Mouse (Mus musculus) thymus, postnatal 25 days (tissue): ENCODE measurements around the gene Tars.

Source experiments
- DNase-seq: peaks from one replicate; pipeline ENCODE4 v3.0.0; 2022

The Tars gene

DNA sequence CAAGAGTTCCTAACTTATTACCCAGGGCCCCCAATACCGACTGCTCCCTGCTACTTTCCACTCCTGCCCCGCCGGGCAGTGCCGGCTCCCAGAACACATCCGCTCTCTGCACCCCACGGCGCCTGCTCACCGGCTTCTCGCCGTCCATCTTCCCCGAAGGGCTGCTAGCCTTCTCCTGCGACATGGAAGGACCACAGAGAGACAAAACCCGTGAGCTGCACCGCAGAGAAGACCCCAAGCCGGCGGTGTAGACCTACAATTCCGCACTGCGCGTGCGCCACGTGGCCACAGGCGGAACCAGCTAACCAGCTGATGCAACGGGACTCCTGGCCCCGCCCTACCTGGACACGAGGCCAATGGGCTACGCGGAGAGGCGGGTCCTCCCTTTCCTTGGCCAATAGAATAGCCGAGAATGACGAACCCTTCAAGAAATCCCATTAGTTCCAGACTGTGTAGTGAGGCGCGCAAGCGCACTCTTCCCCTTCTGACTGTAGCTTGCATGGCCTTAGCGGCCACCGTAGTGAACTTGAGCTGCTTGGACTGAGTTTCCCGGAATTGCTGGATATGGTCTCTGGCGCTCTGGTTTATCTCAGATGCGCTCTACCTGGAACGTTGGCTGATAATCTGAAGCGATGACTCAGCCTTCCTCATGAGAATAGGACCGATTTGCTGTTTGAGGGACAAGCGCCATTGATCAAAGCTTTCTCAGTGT is at the start of gene Tars:
Gene Tars (minus strand): TSS at position 310 of the 712 bp plus-strand sequence.
- peak; percentile 96 for DNase-seq

DNA sequence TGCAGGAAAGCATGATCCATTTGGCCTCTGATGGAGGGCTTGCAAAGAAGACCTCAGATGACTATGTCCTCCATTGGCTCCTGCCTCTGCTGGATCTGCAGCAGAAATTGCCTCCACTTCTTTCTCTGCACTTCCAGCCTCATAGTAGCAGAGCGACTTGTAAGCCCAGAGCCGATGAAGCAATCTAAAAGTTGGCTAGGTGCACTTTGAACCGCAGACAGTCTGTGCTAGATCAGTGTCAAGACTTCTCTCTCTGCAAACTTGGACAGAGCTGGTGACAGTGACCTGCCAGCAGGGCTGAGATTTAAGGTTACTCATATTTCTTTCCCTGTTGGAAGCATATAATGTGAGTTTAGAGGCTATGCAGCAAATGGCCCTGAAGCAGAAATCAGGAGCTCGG is 37.9 kb upstream of the Tars start:
- DNase-seq = no peak

DNA sequence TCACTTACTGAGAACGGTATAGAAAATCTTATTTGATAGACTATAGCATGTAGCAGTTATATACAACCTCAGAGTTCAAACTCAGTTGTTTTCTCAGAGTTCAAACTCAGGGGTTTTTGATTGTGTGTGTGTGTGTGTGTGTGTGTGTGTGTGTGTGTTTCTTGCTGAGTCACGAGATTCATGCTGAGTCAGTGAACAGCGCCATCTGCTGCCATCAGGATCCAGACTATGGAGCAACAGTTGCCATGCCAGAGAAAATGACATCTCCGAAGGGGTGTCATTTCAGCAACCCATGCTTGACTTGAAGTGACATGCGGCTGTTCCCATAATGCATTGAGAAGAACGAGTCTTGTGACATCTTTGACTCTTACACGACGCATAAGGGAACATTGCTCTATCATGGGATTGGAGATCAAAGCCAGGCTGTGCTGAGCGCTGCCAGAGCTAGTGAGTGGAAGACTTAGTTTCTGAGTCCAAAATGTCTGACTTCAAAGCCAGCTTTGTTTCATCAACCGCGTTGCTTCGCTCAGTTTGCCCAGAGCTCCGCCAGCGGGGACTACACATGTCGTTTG is 37.3 kb upstream of the Tars start:
- no peak for DNase-seq

DNA sequence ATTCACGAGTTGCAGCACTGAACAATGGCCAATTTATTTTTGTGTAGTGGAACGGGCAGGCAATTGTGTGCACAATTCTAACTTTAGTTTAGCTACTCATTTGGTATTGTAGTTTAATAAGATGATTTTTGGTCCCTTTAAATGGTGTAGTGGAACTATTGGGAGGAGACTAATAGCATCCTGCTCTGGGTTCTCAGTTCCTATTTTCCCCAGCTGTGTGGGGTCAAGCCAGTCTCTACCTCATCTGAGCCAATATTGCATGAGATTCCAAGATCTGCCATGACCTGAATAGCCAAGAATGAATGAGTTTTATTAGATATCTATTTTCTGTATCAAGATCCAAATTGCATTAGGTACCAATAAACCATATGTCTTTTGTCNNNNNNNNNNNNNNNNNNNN is 27.4 kb upstream of the Tars start:
- DNase-seq = no peak

DNA sequence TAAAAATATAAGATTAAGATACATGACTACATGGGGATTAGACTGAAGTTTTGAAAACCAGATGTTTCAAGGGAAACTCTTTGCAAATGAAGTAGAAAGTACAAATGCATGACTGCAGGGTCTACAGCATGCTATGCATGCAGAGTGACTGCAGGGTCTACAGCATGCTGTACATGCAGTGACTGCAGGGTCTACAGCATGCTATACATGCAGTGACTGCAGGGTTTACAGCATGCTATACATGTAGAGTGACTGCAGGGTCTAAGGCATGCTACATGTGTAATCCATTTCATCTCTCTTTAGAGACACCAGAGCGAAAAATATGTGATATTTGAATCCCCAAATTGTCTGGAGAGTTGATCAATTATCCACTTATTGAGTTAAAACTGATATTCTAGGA is 14.0 kb upstream of the Tars start:
- DNase-seq = no peak

DNA sequence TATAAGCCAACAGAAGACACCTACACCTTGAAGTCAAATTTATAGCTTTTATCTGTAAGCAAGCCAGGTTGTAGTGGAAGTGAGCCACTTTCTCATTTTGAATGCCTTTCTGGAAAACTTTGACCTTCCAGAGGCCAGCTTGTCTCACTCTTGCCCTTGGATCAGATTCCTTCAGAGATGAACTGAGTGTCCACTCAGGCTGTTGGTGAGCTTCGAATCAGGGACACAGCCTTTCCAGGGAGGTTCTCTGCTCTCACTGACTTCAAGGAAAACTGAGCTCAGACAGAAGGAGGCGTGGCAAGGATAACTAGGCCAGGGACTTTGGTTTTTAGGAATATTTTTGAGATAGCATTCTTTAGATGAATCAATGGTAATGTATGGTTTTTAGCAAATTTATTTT is 13.1 kb upstream of the Tars start:
- no peak for DNase-seq

DNA sequence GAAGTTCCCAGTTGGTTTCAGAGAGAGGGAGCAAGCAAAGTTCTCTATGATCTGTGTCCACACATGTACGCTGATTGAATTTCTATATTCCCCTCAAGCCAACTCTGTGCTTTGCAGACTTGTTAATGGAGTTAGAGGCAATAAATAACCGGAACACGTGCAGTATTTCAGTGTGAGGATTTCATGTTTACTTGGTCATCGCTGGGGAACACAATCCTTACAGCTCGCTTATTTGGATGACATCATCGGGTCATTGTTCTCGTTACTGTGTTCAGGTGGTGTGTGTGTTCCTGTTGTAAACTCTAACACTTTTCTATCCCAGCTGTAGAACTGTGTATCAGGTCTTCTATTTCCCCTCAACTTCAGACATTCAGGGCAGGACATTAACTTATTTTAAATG is 12.4 kb upstream of the Tars start:
- DNase-seq = no peak

DNA sequence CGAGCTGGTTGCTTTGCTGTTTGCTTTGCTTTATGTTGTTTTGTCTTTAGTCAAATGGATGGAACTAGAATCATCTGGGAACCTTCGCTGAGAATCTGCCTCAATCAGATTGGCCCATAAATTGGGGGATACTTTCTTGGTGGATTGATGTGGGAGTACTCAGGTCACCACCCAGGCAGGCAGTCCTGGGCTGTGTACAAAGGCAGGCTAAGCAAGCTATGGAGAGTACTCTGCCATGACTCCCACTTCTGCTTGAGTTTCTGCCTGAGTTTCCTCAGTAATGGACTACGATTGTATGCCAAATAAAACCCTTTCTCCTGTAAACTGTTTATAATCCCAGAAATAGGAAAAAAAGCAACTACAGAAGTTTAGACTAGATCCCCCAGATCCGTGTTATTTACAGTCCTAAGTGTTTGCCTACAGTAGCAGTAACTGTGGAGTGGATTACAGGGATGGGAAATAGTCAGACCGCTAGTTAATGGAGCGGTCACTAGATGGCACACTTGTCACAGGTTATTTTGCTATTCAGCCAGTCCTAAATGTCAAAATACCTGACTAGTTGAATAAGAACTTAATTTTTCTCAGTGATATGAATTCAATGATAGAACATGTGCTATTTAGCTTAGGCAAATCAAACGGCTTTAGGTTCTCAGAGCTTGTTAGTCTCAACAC is 8.8 kb upstream of the Tars start:
- DNase-seq = peak; percentile 9

DNA sequence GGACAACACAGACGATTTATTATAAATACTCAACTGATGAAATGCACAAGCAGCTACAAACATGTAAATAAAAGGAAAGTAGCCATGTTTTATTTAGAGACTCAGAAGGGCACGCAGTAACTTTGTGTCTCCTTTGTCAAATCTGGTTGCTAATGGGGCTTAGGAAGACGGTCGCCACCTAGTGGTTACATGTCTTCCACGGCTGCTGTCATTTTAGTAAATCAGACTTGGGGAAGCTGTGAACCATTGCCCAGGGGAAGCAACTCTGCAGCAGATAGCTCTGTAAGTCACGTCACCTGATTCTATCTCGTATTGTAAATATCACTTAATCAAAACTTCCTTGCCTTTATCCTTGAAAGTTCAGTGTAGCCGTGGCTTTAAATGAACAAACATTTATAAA is 7.9 kb upstream of the Tars start:
- peak; percentile 55 for DNase-seq

DNA sequence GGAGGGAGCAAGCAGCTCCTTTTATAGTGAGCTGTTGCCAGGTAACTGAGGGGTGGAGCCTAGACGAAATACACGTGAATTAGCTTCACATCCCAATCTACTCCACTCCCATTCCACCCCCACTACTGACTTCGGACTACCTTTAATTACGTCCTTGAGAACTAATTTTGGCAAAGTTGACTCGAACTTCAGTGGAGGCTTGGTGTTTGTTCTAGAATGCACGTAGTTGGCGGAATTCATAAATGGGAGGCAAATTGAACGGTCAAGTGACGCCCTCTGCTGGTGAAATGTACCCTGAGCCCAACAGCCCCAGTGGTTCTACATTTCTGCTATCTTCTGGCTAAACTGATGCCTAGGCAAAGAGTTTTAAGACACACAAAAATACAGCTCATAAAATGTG is 7.3 kb upstream of the Tars start:
- peak; percentile 12 for DNase-seq

DNA sequence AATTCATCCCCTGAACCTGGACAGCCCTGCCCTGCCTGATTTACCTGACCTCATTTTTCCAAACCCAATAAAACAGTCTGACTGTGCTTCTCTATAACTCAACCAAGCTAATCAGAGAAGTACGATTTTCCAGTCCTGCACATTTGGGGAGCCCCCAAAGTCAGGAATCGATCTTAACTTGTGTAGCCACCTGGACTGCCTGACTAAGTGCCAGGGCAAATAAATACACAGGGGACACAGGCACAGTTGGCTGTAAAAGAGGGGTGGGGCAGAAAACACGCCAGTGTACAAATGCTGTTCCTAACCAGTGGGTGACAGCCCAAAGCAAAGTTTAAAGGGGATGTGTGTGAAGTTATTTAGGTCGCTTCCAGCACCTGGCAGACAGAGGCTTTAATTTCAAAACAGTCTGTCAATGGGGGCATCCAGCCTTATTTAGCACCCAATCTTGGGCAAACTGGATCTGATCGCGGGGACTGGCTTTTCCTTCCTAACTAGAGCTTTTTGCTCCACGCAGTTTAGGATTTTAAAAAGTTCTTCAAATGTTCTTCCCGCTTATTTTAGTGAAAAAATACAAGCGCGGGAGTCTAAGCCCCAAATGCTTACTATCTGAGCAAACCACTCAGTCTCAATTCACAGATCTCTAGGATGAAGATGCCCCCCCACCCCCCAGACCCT is 652 bp downstream of the Tars start:
- DNase-seq = peak; percentile 5

DNA sequence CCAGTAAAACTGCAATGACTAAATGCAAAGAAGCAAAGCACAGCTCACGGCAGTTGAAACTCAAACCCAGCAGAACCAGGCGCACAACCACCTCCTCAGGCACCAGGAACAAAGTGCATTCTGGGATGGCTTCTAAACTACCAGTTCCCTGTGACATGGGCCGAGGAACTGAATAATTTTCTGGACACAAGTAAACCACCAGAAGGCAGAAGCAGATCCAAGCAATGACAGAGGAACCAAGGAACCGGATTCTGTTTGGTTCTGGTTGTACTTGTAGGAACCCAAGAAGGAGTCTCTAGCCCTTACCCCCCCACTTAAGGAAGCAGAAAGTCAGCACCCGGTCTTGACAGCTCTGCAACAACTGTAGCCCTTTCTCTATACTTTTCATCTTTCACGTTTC is 3.0 kb downstream of the Tars start:
- DNase-seq = no peak

DNA sequence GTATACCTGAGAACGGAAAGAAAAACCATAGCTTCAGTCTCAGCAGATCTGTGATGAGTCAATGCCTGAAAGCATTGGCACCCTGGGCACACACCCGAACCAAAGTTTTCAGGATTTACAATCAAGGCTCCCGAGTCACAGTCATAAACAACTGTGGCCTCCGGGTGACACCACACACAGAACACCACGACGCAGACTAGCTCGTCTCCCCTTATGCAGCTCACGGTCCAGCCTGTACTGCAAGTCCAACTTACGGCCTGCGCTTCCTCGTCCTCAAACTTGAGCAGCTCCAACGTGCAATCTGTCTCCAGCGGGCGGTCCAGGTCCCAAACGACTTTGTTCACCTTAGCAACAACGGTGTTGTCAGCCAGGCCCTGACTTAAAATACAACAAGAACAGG is 6.6 kb downstream of the Tars start:
- no peak for DNase-seq

DNA sequence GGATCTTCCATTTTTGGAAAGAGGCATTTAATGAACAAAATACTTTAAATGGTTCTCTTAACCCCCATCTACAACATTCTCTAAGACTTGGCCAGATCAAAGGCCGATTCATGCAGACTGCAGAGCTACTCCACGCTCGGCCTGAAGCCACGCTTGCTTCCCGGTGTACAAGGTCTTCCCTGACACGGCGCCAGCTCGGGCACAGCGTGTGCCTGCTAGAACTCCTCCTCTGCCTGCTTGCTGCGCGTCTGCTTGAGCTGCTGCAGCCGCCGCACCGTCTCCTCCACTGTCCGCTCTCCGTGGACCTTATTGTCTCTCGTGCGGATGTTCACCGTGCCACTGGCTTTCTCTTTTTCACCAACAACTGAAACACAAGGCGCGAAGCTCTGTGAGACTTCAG is 15.7 kb downstream of the Tars start:
- DNase-seq = no peak

DNA sequence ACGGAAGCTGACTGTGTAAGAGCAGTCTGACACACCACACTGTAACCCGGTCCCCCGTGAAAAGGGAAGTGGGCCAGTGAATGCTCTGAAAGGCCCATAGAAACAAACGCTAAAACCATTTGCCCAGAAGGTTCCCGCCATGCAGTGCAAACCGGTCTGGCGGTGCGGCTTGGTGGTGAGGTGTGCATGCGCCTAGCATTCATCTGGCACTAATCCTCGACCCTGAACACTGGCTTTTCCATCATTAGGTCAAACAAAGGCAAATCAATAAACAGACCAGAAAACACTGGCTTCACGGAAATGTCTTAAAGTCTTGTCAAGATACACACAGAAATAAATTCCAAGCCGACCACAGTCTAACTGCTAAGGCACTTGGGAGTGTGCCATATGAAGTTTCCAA is 16.9 kb downstream of the Tars start:
- DNase-seq = no peak

DNA sequence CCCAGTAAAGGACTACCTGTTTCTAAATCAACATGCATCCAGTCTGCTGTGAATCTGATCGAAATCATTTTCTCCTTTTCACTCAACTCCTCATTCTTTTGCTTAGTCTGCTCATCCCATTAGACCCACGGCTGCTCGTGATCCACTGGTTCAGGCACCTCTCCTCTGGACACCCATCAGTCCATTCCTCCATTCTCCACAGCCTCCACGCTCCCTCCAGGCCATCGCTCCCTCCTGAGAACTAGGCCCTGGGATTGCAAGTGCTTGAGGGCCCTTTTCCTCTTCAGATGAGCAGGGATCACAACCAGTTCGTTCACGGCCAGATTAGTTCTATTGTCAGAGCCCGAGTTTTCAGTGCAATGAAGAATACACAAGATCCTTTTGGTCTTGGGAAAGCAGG is 18.8 kb downstream of the Tars start:
- no peak for DNase-seq

DNA sequence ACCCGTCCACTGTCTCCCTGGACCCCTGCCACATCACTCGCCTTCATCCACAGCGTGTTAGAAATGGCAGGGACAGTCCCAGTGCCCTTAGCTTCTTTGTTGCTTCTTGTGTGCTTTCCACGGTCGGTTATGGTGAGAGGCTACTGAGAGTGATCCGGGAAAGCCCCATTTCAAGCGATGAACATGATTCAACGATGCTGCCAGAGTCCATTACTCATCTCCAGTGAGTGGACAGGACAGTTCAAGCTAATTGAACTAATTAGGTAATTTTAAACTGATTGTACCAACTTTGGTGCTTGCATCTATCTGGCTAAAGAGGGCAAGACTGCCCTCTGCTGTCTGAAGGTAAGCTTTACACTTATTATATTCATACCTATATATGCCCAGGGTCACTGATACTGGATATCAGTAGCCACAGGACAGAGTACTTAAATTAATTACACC is 19.4 kb downstream of the Tars start:
- DNase-seq = peak; percentile 3

DNA sequence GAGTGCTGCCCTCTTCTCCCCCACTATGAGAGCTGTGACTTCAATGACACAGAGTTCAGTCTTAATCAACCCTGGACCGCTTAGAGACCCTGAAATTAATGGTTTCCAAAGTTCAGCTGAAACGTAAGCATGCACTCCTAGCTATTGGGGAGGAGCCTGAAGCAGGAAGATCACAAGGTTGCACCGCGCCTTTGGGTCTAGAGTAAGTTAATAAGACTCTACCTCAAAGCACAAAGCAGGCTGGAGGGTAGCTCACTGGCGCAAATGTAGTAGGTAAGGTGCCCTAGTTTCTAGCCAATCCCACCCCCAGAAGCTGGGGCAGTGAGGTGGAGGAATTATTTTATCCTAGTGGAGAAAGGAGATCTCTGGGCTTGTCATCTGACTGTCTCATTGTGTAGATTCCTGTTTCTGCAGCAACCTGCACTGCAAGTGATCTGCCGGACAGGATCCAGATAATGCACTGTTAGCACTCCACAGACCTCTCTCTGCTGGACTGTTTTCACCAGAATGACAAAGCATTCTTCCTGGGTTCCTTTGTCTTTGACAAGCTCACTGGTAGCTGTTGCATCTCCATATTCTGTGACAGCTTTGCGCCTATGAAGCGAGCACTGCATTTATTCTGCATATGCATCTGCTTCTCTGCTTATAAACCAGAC is 19.9 kb downstream of the Tars start:
- no peak for DNase-seq

DNA sequence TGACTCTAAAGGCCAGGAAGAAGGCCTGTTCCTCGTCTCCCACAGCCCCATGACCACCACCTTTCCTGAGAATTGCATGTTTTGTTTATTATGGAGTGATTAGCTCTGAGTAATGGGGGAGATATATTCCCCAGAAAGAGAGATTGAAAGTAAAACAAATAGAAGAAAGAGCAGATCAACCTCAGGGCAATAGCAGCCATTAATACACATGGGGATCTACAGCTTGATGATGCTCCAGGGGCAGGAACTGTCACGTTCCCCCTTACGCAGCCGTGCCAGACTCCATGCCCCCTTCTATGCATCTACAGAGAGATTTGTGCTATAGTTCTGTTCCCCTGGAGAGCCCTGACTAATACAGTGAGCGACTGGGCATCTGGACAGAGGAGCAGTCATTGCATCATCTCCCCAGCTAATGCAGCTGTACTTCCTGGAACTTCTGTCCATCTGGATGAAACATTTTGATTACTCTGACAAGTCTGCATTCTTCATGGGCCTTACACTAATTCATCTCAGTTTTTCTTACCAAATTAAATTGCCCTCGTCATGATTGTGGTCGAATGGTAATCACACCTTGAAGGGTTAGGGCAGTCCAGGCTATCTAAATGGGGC is 28.9 kb downstream of the Tars start:
- no peak for DNase-seq

DNA sequence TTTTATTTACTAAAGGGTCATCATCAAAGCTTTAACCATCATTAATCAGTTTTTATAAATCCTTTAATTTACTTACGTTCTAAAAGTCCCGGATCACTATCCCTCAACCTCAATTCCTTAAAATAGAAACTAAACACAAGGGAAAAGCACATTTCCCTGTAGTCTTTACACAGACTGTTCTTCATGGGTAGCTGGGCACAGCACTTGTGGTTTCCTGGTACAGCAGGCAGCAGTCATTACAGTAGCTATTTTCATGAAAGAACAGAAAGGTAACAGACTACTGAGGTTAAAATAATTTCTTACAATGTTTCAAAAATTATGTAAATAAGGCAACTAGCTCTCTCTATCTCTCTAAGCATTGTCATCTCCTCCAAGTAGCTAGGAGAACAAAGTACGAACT is 29.9 kb downstream of the Tars start:
- no peak for DNase-seq

DNA sequence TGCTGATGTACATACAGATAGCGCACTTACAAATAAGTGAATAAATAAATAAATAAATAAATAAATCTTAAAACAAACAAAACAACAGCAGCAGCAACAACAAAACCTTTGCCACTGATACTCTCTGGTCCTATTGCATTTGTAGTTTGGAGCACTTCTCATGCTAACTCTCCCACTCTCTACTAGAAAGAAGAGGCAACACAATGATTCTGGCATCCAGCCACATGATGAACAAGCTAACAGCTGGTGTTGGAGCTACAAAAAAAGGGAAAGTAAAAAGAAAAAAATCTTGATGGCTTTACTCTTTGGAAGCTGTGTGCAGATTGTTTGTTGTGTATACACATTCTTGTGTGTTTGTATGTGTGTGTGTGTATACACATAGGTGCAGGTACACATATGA is 34.7 kb downstream of the Tars start:
- DNase-seq = no peak

DNA sequence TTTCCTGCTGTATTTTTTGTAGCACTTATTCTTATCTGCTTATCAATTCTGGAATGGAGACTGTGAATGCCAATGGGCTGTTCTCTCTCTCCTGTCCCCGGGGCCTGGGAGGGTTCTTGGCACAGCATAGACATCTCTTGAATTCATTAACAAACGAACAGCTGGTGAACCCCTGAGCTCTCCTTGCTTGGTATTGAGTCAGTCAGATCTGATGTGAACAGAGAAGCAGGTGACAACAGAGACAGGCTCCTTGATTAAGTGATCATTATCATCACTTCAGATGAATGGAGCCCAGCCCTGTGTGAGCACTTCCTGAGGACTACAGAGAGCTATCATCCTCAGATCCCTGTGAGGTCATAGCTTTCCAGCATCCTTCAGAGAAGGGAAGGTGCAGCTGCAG is 35.4 kb downstream of the Tars start:
- no peak for DNase-seq

DNA sequence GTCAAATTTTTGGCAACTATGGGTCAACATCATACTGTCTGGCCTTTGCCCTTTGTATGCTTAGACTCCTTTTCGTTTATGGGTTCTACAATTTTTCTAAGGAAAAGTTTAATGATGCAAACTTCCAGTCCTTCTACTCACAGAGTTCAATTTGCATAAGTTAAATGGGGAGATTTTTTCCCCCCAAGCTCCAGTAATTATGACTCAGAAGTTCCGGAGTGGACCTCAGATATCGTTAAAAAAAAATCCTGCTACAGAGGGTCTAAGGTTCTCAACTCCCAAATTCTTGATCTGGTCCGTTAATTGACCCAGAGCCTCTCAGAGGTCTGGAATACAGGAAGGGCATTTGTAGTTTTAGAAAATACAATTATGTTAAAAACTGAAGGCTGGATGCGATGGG is 37.6 kb downstream of the Tars start:
- no peak for DNase-seq
